Comparison of ENCODE assay signal across 8 mouse cellular contexts in the genomic region with DNA sequence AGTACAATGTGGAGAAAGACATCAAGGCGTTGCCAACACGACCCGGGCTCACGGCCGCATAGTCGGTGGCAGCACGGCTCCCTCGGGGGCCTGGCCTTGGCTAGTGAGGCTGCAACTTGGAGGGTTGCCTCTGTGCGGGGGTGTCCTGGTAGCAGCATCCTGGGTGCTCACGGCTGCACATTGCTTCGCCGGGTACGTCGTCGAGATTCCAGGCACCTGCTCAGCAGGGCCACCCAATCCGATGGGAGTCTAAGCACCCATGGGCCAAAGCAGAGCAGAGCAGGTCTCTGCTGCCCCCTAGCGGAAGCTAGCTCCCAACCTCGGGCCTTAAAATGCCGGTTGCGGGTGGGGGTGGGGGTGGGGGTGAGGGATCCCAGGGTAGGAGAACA. TPM values are rescaled to one million over a fixed set of nuclear protein-coding genes. Genes with fewer than 3 reads are reported as not detected.
DNase-seq lines count a peak whose midpoint lies in the region; ATAC-seq lines count a peak whose summit lies in the region.

No protein-coding gene starts in this region.

- DNase-seq in R1 (ENCODE audit: low read depth, low spot score) = peak; percentile 75
- peak; percentile 79 to 86 for DNase-seq in cerebellum, postnatal 10 days
- DNase-seq in frontal cortex, postnatal 36 days (ENCODE audit: low spot score in 2 of 2) = peak; percentile 66 to 71
- peak; percentile 65 to 72 for DNase-seq in layer of hippocampus, postnatal 36 days
- DNase-seq in right cerebral cortex, postnatal 10 days (ENCODE audit: low spot score in 2 of 2) = peak; percentile 73 to 84
- DNase-seq in urinary bladder, postnatal 14 days (ENCODE audit: low spot score) = peak; percentile 76

- no peak for ATAC-seq in hindbrain, embryonic 15.5 days (ENCODE audit: low FRiP score, low read depth)
- ATAC-seq in megakaryocyte, adult 5-6 weeks (ENCODE audit: poor library complexity, severe bottlenecking) = peak; percentile 49

- H3K9ac ChIP-seq in hindbrain, embryonic 15.5 days = 0 out of 2 replicates have a peak overlapping the region, but pooled peaks have one; percentile 13

- H3K36me3 ChIP-seq in hindbrain, embryonic 15.5 days = no peaks in the 10 kb centered on the region

- peaks cover 38% of the 10 kb centered on the region for H3K27me3 ChIP-seq in hindbrain, embryonic 15.5 days

- H3K4me3 ChIP-seq in hindbrain, embryonic 15.5 days = peak overlapping the region; percentile 16

- H3K9me3 ChIP-seq in hindbrain, embryonic 15.5 days = no peaks in the 10 kb centered on the region

- no peak overlapping the region for H3K27ac ChIP-seq in hindbrain, embryonic 15.5 days (replicated peaks)

- peaks cover 22% of the 10 kb centered on the region for H3K4me1 ChIP-seq in hindbrain, embryonic 15.5 days (replicated peaks)

- WGBS in hindbrain, embryonic 15.5 days = 4% methylated on average over 20 of the region's 20 CpGs

- H3K4me2 ChIP-seq in hindbrain, embryonic 15.5 days = peak overlapping the region; percentile 49

RNA-seq across cellular contexts. Expression of a gene that starts 1.6 kb away (rescaled TPM):
- 3.0 and 3.3 TPM in 2 replicates for polyA plus RNA-seq in hindbrain, embryonic 15.5 days (2015; fragmentation: Nextera tagmentation; extraction: Ambion mirVana)
- under 1 TPM in 1 of 2 experiments, not detected in 1; 0.15 TPM for total RNA-seq in layer of hippocampus, postnatal 36 days (2021)
- not detected in 2 replicates for total RNA-seq in megakaryocyte, adult 5-6 weeks (2015)
- total RNA-seq in megakaryocyte, adult 5-6 weeks (2017) = not detected in 2 replicates

RNA-seq across cellular contexts. Expression of a gene that starts 5.7 kb away (rescaled TPM):
- not detected in 2 replicates for polyA plus RNA-seq in hindbrain, embryonic 15.5 days (2015; fragmentation: Nextera tagmentation; extraction: Ambion mirVana)
- total RNA-seq in layer of hippocampus, postnatal 36 days (2021) = not detected
- not detected in 2 replicates for total RNA-seq in megakaryocyte, adult 5-6 weeks (2015)
- total RNA-seq in megakaryocyte, adult 5-6 weeks (2017) = not detected in 2 replicates

RNA-seq across cellular contexts. Expression of a gene that starts 19.7 kb away (rescaled TPM):
- 0.06 TPM in 1 of 2 replicates, not detected in the other for polyA plus RNA-seq in hindbrain, embryonic 15.5 days (2015; fragmentation: Nextera tagmentation; extraction: Ambion mirVana)
- not detected for total RNA-seq in layer of hippocampus, postnatal 36 days (2021)
- total RNA-seq in megakaryocyte, adult 5-6 weeks (2015) = not detected in 2 replicates
- not detected in 2 replicates for total RNA-seq in megakaryocyte, adult 5-6 weeks (2017)

RNA-seq across cellular contexts. Expression of a gene that starts 28.4 kb away (rescaled TPM):
- 37.5 and 40.5 TPM in 2 replicates for polyA plus RNA-seq in hindbrain, embryonic 15.5 days (2015; fragmentation: Nextera tagmentation; extraction: Ambion mirVana)
- 1 to 10 TPM; 1.3 to 2.4 TPM for total RNA-seq in layer of hippocampus, postnatal 36 days (2021)
- not detected in 2 replicates for total RNA-seq in megakaryocyte, adult 5-6 weeks (2015)
- total RNA-seq in megakaryocyte, adult 5-6 weeks (2017) = not detected in 2 replicates

RNA-seq across cellular contexts. Expression of a gene that starts 29.0 kb away (rescaled TPM):
- polyA plus RNA-seq in hindbrain, embryonic 15.5 days (2015; fragmentation: Nextera tagmentation; extraction: Ambion mirVana) = 91.4 TPM in 2 replicates
- total RNA-seq in layer of hippocampus, postnatal 36 days (2021) = 10 to 100 TPM; 58.2 to 60.3 TPM
- total RNA-seq in megakaryocyte, adult 5-6 weeks (2015) = 75.9 and 81.3 TPM in 2 replicates
- total RNA-seq in megakaryocyte, adult 5-6 weeks (2017) = 118 and 156 TPM in 2 replicates
